12 mouse cellular contexts compared by ENCODE assay signal in the genomic region with DNA sequence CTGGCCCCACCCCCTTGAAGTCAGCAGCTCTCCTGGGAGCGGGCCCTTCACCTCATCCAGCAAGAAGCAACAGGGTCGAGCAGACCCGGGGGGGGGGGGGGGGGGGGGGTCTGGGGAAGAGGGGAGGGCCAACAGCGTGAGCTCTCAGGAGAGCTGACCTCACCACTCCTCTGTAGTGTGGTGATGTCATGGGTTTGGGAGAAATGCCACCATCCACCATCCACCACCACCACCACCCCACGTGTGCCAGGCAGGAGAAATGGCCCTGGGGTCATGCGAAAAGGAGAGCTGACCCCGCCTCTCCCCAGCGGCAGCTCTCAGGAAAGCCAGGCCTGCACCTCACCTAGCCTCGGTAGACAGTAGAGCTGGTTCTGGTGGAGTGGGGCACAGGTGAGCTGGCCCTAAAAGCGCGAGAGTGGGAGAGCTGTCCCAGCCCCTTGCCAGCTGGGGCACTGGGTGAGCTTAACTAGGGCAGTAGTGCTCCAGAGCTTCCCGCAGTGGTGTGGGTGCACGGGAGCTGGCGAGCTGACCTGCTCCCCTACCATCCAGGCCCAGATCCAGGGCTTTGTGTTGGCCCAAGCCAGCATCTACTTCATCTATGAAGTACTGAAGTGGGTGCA. TPM values are rescaled to one million over a fixed set of nuclear protein-coding genes. Genes with fewer than 3 reads are reported as not detected.
DNase-seq lines count a peak whose midpoint lies in the region; ATAC-seq and TF ChIP-seq lines count a peak whose summit lies in the region.
"Had no signal": no experiment of that assay in that cellular context is flagged by ENCODE, and none has a peak within 500 bp of the region (broad histone marks: within the 10 kb centered on the region; RNA-seq: fewer than 3 reads in every experiment).

No protein-coding gene starts in this region.

- H3K9ac ChIP-seq in heart, postnatal 0 days (replicated peaks; ENCODE audit: low read depth, low read length) = no peak overlapping the region
- H3K9ac ChIP-seq in lung, embryonic 14.5 days = no peak overlapping the region
- no peak overlapping the region for H3K9ac ChIP-seq in lung, postnatal 0 days (replicated peaks; ENCODE audit: low read depth)
- no peak overlapping the region for H3K9ac ChIP-seq in embryonic facial prominence, embryonic 13.5 days
- no peak overlapping the region for H3K9ac ChIP-seq in midbrain, embryonic 15.5 days
- H3K9ac ChIP-seq: neural tube, embryonic 15.5 days had no signal

- 78% methylated on average over 12 of the region's 14 CpGs for WGBS in heart, postnatal 0 days
- 82% methylated on average over 12 of the region's 14 CpGs for WGBS in lung, embryonic 14.5 days
- WGBS in lung, postnatal 0 days = 89% methylated on average over 11 of the region's 14 CpGs
- WGBS in embryonic facial prominence, embryonic 13.5 days = 88% methylated on average over 14 of the region's 14 CpGs
- 90% methylated on average over 13 of the region's 14 CpGs for WGBS in midbrain, embryonic 15.5 days

- no peak overlapping the region for H3K4me2 ChIP-seq in heart, postnatal 0 days (ENCODE audit: low read depth, low read length)
- H3K4me2 ChIP-seq in lung, embryonic 14.5 days = no peak overlapping the region
- no peak overlapping the region for H3K4me2 ChIP-seq in lung, postnatal 0 days (replicated peaks; ENCODE audit: low read depth, low read length)
- H3K4me2 ChIP-seq in embryonic facial prominence, embryonic 13.5 days = no peak overlapping the region
- no peak overlapping the region for H3K4me2 ChIP-seq in midbrain, embryonic 15.5 days
- H3K4me2 ChIP-seq: neural tube, embryonic 15.5 days had no signal

- H3K9me3 ChIP-seq in heart, postnatal 0 days (replicated peaks; ENCODE audit: control insufficient read depth, low read length) = no peaks in the 10 kb centered on the region
- no peaks in the 10 kb centered on the region for H3K9me3 ChIP-seq in lung, embryonic 14.5 days (ENCODE audit: low read depth, low read length)
- no peaks in the 10 kb centered on the region for H3K9me3 ChIP-seq in lung, postnatal 0 days (ENCODE audit: low read length)
- no peaks in the 10 kb centered on the region for H3K9me3 ChIP-seq in embryonic facial prominence, embryonic 13.5 days
- no peaks in the 10 kb centered on the region for H3K9me3 ChIP-seq in midbrain, embryonic 15.5 days
- H3K9me3 ChIP-seq: neural tube, embryonic 15.5 days had no signal

- intact Hi-C loops in heart, postnatal 14 days (cut with DNase I) = no loop called here

- TF ChIP-seq EP300 in heart, postnatal 0 days (IDR thresholded peaks at IDR 0.05; ENCODE audit: low read depth) = no peak
- no peak for TF ChIP-seq EP300 in lung, postnatal 0 days (IDR thresholded peaks at IDR 0.05)

- DNase-seq in heart, postnatal 0 days (ENCODE audit: low spot score) = no peak
- DNase-seq in heart, postnatal 14 days = no peak
- DNase-seq in lung, embryonic 14.5 days = no peak
- no peak for DNase-seq in lung, postnatal 0 days (ENCODE audit: low spot score)
- DNase-seq in right cerebral cortex, adult 18-20 months = no peak
- DNase-seq: adrenal gland, adult 2 months; cerebellum, adult 9-10 months; kidney, adult 9 months; lung, postnatal 36 days had no signal

- TF ChIP-seq CTCF in heart, postnatal 0 days (IDR thresholded peaks at IDR 0.05; ENCODE audit: low read depth) = no peak
- no peak for TF ChIP-seq CTCF in lung, embryonic 14.5 days (IDR thresholded peaks at IDR 0.05; ENCODE audit: low read depth)
- TF ChIP-seq CTCF in lung, postnatal 0 days (IDR thresholded peaks at IDR 0.05) = no peak

- H3K4me1 ChIP-seq in heart, postnatal 0 days (ENCODE audit: control insufficient read depth, insufficient read depth) = peaks cover 6% of the 10 kb centered on the region
- no peaks in the 10 kb centered on the region for H3K4me1 ChIP-seq in lung, embryonic 14.5 days (ENCODE audit: insufficient read depth)
- H3K4me1 ChIP-seq in lung, postnatal 0 days (ENCODE audit: insufficient read depth, low read depth, low read length) = no peaks in the 10 kb centered on the region
- H3K4me1 ChIP-seq in embryonic facial prominence, embryonic 13.5 days = no peaks in the 10 kb centered on the region
- no peaks in the 10 kb centered on the region for H3K4me1 ChIP-seq in midbrain, embryonic 15.5 days
- H3K4me1 ChIP-seq: neural tube, embryonic 15.5 days had no signal

- no peaks in the 10 kb centered on the region for H3K36me3 ChIP-seq in heart, postnatal 0 days (replicated peaks; ENCODE audit: control insufficient read depth, insufficient read depth, low read length)
- H3K36me3 ChIP-seq in lung, embryonic 14.5 days (ENCODE audit: insufficient read depth) = no peaks in the 10 kb centered on the region
- no peaks in the 10 kb centered on the region for H3K36me3 ChIP-seq in lung, postnatal 0 days (ENCODE audit: insufficient read depth, low read length)
- H3K36me3 ChIP-seq in embryonic facial prominence, embryonic 13.5 days = no peaks in the 10 kb centered on the region
- no peaks in the 10 kb centered on the region for H3K36me3 ChIP-seq in midbrain, embryonic 15.5 days (replicated peaks)
- H3K36me3 ChIP-seq: neural tube, embryonic 15.5 days had no signal

- 0 out of 2 replicates have a peak, but pooled peaks have one; percentile 27 for ATAC-seq in heart, postnatal 0 days (ENCODE audit: insufficient read depth, low read depth)
- peak; percentile 26; the same call in 1 of the 2 replicates for ATAC-seq in lung, embryonic 14.5 days (ENCODE audit: insufficient read depth)
- no peak for ATAC-seq in lung, postnatal 0 days
- ATAC-seq in embryonic facial prominence, embryonic 13.5 days (ENCODE audit: insufficient number of reproducible peaks, insufficient read depth, low FRiP score, low TSS enrichment, low read depth) = 0 out of 2 replicates have a peak, but pooled peaks have one; percentile 15
- ATAC-seq in midbrain, embryonic 15.5 days (replicated peaks) = 0 out of 2 replicates have a peak, but pooled peaks have one; percentile 39

- no peak overlapping the region for H3K27ac ChIP-seq in heart, postnatal 0 days (ENCODE audit: low read depth)
- no peak overlapping the region for H3K27ac ChIP-seq in lung, embryonic 14.5 days (ENCODE audit: low read depth)
- H3K27ac ChIP-seq in lung, postnatal 0 days (ENCODE audit: low read length) = no peak overlapping the region
- H3K27ac ChIP-seq in embryonic facial prominence, embryonic 13.5 days = no peak overlapping the region
- no peak overlapping the region for H3K27ac ChIP-seq in midbrain, embryonic 15.5 days
- H3K27ac ChIP-seq: neural tube, embryonic 15.5 days had no signal

- H3K27me3 ChIP-seq in heart, postnatal 0 days (ENCODE audit: control insufficient read depth, insufficient read depth, low read length) = no peaks in the 10 kb centered on the region
- no peaks in the 10 kb centered on the region for H3K27me3 ChIP-seq in lung, embryonic 14.5 days (ENCODE audit: insufficient read depth, low read length)
- H3K27me3 ChIP-seq in lung, postnatal 0 days (replicated peaks; ENCODE audit: insufficient read depth, low read length) = no peaks in the 10 kb centered on the region
- no peaks in the 10 kb centered on the region for H3K27me3 ChIP-seq in embryonic facial prominence, embryonic 13.5 days
- no peaks in the 10 kb centered on the region for H3K27me3 ChIP-seq in midbrain, embryonic 15.5 days (replicated peaks)
- H3K27me3 ChIP-seq: neural tube, embryonic 15.5 days had no signal

- H3K4me3 ChIP-seq in heart, postnatal 0 days (ENCODE audit: low read depth, low read length) = no peak overlapping the region
- H3K4me3 ChIP-seq in lung, embryonic 14.5 days (ENCODE audit: low read depth, low read length) = no peak overlapping the region
- H3K4me3 ChIP-seq in lung, postnatal 0 days (ENCODE audit: low read depth, low read length) = no peak overlapping the region
- H3K4me3 ChIP-seq in embryonic facial prominence, embryonic 13.5 days = no peak overlapping the region
- H3K4me3 ChIP-seq in midbrain, embryonic 15.5 days = no peak overlapping the region
- H3K4me3 ChIP-seq: neural tube, embryonic 15.5 days had no signal

RNA-seq across cellular contexts. Expression of gene Tbc1d4, which starts 11.8 kb away (rescaled TPM):
- total RNA-seq in heart, postnatal 0 days (2014; rRNA removed; ENCODE audit: low replicate concordance) = 43.7 and 53.6 TPM in 2 replicates
- 16.8 and 18.4 TPM in 2 replicates for polyA plus RNA-seq in heart, postnatal 0 days (2015; fragmentation: Nextera tagmentation; extraction: Ambion mirVana)
- total RNA-seq in heart, postnatal 14 days (2021) = 10 to 100 TPM; 43.4 to 47.7 TPM
- polyA plus RNA-seq in lung, embryonic 14.5 days (2014; fragmentation: Nextera tagmentation; extraction: Ambion mirVana) = 12.4 and 13.0 TPM in 2 replicates
- 8.5 and 11.6 TPM in 2 replicates for polyA plus RNA-seq in lung, postnatal 0 days (2015; fragmentation: Nextera tagmentation; extraction: Ambion mirVana)
- 11.1 and 12.8 TPM in 2 replicates for polyA plus RNA-seq in embryonic facial prominence, embryonic 13.5 days (2015; fragmentation: Nextera tagmentation; extraction: Ambion mirVana)
- 8.8 and 9.4 TPM in 2 replicates for polyA plus RNA-seq in midbrain, embryonic 15.5 days (2015; fragmentation: Nextera tagmentation; extraction: Ambion mirVana)

RNA-seq across cellular contexts. Expression of gene Commd6, which starts 43.3 kb away (rescaled TPM):
- total RNA-seq in heart, postnatal 0 days (2014; rRNA removed; ENCODE audit: low replicate concordance) = 20.7 and 29.1 TPM in 2 replicates
- polyA plus RNA-seq in heart, postnatal 0 days (2015; fragmentation: Nextera tagmentation; extraction: Ambion mirVana) = 74.8 and 77.2 TPM in 2 replicates
- total RNA-seq in heart, postnatal 14 days (2021) = 10 to 100 TPM; 26.0 to 29.4 TPM
- polyA plus RNA-seq in lung, embryonic 14.5 days (2014; fragmentation: Nextera tagmentation; extraction: Ambion mirVana) = 75.3 and 88.6 TPM in 2 replicates
- polyA plus RNA-seq in lung, postnatal 0 days (2015; fragmentation: Nextera tagmentation; extraction: Ambion mirVana) = 86.3 and 88.5 TPM in 2 replicates
- polyA plus RNA-seq in embryonic facial prominence, embryonic 13.5 days (2015; fragmentation: Nextera tagmentation; extraction: Ambion mirVana) = 89.9 and 97.8 TPM in 2 replicates
- 82.9 and 87.5 TPM in 2 replicates for polyA plus RNA-seq in midbrain, embryonic 15.5 days (2015; fragmentation: Nextera tagmentation; extraction: Ambion mirVana)

RNA-seq across cellular contexts. Expression of gene Uchl3, which starts 56.6 kb away (rescaled TPM):
- 15.9 and 22.5 TPM in 2 replicates for total RNA-seq in heart, postnatal 0 days (2014; rRNA removed; ENCODE audit: low replicate concordance)
- 75.6 and 76.2 TPM in 2 replicates for polyA plus RNA-seq in heart, postnatal 0 days (2015; fragmentation: Nextera tagmentation; extraction: Ambion mirVana)
- total RNA-seq in heart, postnatal 14 days (2021) = 10 to 100 TPM; 23.6 to 26.7 TPM
- 150 and 154 TPM in 2 replicates for polyA plus RNA-seq in lung, embryonic 14.5 days (2014; fragmentation: Nextera tagmentation; extraction: Ambion mirVana)
- polyA plus RNA-seq in lung, postnatal 0 days (2015; fragmentation: Nextera tagmentation; extraction: Ambion mirVana) = 43.0 and 48.6 TPM in 2 replicates
- 125 and 127 TPM in 2 replicates for polyA plus RNA-seq in embryonic facial prominence, embryonic 13.5 days (2015; fragmentation: Nextera tagmentation; extraction: Ambion mirVana)
- polyA plus RNA-seq in midbrain, embryonic 15.5 days (2015; fragmentation: Nextera tagmentation; extraction: Ambion mirVana) = 258 and 269 TPM in 2 replicates
